Mouse (Mus musculus): ENCODE results near the gene Tmem120a.

Tmem120a gene

GRCm38 (mm10) chr5:135743741-135744609 lies at the start of gene Tmem120a:
Tmem120a (minus strand) TSS chr5:135744448.
- under 1% methylated on average over 60 of the region's 60 CpGs for WGBS

DNA sequence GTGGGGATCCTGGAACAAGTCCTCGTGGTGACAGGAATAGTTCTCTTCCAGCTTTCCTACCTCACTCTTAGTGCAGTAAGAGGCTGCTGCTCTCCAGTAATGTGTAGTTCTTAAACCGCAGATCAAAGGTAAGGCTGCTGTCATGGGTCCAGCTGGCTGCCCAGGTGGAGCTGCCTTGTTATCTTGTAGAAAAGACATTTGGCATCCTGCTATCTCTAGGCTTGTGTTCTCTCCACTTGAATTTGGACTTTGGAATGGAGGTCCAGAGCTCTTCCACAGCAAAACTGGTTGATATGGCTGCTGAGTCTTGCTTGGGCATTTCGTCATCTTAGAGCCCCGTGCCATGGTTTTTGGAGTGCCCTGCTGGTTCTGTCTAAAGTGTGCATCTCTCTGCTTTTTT lies 38.7 kb upstream of the Tmem120a start:
- 64% methylated on average over 4 of the region's 4 CpGs for WGBS

DNA sequence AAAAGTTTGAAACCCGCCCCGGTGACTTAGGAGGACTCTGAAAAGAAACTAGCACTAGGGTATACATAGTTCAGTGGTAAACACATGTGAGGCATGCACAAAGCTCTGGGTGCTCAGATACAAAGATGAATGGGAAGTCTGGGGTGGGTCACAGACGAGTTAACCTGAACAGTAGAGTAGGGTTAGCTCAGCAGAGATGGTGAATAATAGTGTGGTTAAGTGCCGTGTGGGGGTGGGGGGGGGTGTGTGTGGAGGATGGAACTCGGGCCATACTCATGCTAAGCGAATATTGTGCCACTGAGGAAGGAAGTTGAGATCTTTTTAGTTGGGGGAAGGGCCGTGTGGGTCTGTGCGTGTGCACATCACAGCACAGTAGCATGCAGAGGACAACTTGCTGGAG lies 36.1 kb upstream of the Tmem120a start:
- 68% methylated on average over 8 of the region's 8 CpGs for WGBS

GRCm38 (mm10) chr5:135778471-135779445 lies 34.5 kb upstream of the Tmem120a start, which contains the start of gene Mdh2:
Mdh2 (plus strand) TSS chr5:135778480.
- 1% methylated on average over 70 of the region's 70 CpGs for WGBS

DNA sequence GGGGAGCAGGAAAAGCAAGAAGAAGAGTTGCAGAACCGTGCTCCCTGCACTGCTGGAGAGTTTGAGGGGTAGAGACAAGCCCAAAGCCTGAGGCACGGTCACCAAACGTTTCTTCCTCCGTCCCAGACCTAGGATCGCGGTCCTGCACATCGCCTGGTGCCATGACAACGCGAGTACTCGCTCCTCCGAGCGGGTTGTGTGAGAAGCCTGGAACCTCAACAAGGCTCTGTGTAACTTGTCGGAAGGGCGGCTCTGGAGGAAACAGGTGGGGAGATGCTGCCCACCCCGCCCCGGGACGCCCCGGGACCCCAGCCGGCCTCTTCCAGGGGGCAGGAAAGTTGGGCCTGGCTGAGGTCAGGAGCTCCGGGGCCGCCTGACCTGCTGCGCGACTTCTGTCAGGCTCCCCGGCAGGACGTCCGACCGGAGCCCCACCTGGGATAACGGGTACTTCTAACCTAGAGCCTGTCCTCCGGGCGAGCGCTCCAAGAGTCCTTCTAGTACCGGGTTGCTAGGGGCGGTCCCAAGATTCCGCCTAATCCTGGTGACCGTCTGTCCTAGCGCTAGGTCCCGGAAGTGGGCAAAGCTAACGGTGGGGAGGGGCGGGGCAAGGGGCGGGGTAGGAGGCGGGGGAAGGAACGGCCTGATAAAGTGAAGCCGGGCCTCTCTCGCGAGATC lies 33.7 kb upstream of the Tmem120a start, which contains the start of gene Styxl1:
Gene Styxl1 (minus strand): TSS at position 590 of the 675 bp plus-strand sequence.
- WGBS: under 1% methylated on average over 45 of the region's 45 CpGs

DNA sequence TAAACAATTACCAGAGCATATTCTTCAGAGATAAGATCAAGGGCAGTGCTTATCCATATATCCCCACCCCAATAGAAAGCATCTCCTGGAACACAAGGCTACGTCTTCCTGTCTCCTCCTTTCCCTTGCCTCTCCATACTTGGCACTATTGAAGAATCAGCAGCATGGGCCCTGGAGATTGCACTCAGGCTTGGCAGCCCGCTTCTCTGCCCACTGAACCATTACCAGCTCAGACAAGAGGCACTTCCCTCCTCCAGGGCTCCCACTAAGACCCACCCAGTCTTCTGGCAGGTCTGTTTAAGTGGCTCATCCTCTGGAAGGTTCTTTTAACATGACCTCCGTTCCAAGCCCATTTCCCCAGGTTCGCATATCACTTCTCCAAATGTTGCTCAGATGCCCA lies 32.3 kb upstream of the Tmem120a start:
- WGBS: 92% methylated on average over 4 of the region's 4 CpGs

- 63% methylated on average over 3 of the region's 3 CpGs for WGBS
Measured at GRCm38 (mm10) chr5:135772519-135772918, 28.3 kb upstream of the Tmem120a start.

- 63% methylated on average over 3 of the region's 3 CpGs for WGBS
Measured at GRCm38 (mm10) chr5:135764971-135765370, 20.7 kb upstream of the Tmem120a start.

- WGBS: 2% methylated on average over 7 of the region's 7 CpGs
Measured at GRCm38 (mm10) chr5:135763526-135763925, 19.3 kb upstream of the Tmem120a start.

DNA sequence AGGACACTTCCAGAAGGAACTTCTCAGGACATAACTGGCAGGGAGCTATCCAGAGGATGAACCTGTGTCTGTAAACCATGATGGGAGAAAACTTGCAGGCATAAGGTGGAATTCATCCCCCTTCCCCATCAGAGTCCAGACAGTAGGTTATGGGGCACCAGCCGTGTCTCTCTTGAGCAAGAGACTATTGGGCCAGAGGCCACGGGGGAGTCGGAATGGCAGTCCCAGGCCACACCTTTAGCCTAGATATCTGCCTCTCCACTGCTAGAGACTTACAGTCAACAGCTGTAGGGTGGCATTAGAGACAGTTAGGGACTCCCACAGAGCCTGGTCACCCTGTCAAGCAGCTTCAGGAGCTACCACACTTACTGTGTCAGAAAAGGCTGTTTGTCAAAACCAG lies 17.6 kb upstream of the Tmem120a start:
- 84% methylated on average over 3 of the region's 3 CpGs for WGBS

- WGBS: 86% methylated on average over 2 of the region's 2 CpGs
Measured at GRCm38 (mm10) chr5:135751595-135751994, 7.3 kb upstream of the Tmem120a start.

DNA sequence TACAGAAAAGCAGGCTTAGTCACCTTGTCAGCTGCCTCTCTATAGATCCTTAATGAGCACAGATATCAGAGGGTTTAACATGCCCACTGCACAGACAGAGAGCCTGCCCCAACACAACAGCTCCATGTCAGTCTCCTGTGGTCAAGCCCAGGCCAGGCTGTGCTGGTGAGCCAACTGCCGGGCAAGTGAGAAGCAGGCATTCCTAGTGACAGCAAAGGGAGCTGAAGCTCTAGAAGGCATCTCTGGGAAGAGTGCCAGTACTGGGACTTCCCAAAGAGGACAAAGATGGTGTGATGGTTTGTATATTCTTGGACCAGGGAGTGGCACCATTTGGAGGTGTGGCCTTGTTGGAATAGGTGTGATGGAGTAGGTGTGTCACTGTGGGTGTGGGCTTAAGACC lies 6.8 kb upstream of the Tmem120a start:
- WGBS: 47% methylated on average over 1 of the region's 1 CpGs

- WGBS: 23% methylated on average over 12 of the region's 12 CpGs
Measured at GRCm38 (mm10) chr5:135744742-135745141, 494 bp upstream of the Tmem120a start.

DNA sequence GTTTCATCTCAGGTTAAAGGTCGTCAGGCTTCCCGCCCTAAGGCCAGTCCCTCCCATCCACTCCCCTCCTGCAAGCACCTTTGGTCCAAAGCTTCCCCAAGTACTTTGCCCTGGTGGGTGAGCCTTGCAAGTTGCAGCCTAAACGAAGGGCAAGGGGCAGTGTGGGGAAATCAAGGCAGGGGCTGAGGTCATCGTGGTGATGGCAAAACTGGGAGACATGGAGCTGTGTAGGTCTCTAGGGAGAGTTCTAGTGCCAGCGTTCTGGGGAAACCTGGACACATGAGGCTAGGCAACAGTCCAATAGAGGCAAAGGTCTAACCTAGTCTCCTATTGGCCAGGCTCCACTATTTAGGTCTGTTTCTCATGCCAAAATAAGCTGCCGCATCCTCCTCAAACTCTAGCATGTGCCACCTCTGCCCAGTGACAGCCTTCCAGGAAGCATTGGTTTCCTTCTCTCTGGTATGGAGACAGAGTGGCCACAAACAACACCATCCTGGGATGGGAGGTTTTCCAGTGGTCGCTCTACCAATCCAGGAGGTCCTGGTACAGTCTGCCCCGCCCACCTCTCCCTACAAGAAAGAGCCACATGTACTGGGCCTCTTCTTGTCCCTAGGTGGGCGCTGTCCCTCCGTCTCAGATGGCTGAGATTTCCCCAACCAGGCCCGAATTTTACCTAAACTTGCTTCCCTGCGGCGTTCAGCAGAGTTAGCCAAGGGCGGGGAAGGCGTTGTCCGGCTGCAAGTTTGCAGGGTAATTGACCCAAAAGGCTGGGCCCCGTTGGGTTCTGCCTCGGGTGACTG lies 1.1 kb downstream of the Tmem120a start:
- 26% methylated on average over 18 of the region's 18 CpGs for WGBS

- 73% methylated on average over 10 of the region's 10 CpGs for WGBS
Measured at GRCm38 (mm10) chr5:135742156-135742555, 2.1 kb downstream of the Tmem120a start.

DNA sequence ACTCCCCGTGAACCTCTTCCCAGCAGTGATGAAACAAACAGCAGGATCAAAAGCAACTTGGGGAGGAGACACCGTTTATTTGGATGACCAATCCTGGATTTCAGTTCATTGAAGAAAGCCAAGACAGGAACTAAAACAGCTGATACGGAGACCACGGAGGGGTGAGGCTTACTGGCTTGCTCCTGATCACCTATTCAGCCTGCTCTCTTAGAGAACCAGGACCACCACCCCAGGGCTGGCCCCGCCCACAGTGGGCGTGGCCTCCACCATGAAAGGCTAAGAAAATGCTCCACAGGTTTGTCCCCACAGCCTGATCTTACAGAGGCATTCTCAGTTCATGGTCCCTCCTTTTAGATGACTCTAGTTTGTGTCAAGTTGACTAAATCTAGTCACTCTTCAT lies 6.0 kb downstream of the Tmem120a start:
- WGBS: 37% methylated on average over 6 of the region's 6 CpGs

DNA sequence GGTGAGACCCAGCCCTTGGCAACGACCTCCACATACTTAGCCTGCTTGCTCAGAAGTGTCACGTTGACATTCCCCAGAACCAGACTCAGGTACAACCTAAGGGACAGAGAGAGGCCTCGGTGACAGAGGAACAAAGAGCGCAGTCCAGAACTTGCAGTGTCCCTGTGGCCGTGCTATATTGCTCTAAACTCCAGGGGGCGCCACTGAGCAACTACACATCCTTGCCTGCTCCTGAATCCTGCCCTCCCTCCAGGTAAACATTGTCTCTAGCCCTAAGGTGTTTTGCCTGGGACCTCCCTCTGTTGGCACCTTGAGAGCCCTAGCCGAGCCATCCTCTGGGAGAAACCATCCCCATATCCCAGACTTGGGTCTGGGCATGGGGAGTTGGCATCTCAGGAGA lies 7.1 kb downstream of the Tmem120a start:
- 82% methylated on average over 7 of the region's 7 CpGs for WGBS

- 96% methylated on average over 16 of the region's 16 CpGs for WGBS
Measured at GRCm38 (mm10) chr5:135736544-135736943, 7.7 kb downstream of the Tmem120a start.

- 82% methylated on average over 13 of the region's 13 CpGs for WGBS
Measured at GRCm38 (mm10) chr5:135735741-135736140, 8.5 kb downstream of the Tmem120a start.

- WGBS: 93% methylated on average over 42 of the region's 42 CpGs
Measured at GRCm38 (mm10) chr5:135734057-135734680, 10.1 kb downstream of the Tmem120a start.

All from cerebral cortex, adult 2 months (tissue).